Mouse (Mus musculus) ES-E14 (cell line): ENCODE measurements at regions not wholly inside any gene's neighbourhood (a gene's known extent, or its start where the extent isn't known, plus 50 kb on each side); places are given as distances from the start of the nearest gene placed in this dataset.

Source experiments
- HCFC1 ChIP-seq: IDR thresholded peaks from 2 replicates; pipeline ENCODE4 v1.6.1; 2012; ENCODE audit warnings: low read length, inconsistent platforms, borderline replicate concordance; ENCODE audit not compliant: insufficient read depth
- ZC3H11A ChIP-seq: IDR thresholded peaks from 2 replicates; pipeline ENCODE4 v1.6.1; 2012; ENCODE audit warnings: low read depth, mild to moderate bottlenecking, inconsistent platforms, low read length, borderline replicate concordance
- ZNF384 ChIP-seq: IDR thresholded peaks from 2 replicates; pipeline ENCODE4 v1.6.1; 2012; ENCODE audit warnings: low read depth, low read length, inconsistent platforms

DNA sequence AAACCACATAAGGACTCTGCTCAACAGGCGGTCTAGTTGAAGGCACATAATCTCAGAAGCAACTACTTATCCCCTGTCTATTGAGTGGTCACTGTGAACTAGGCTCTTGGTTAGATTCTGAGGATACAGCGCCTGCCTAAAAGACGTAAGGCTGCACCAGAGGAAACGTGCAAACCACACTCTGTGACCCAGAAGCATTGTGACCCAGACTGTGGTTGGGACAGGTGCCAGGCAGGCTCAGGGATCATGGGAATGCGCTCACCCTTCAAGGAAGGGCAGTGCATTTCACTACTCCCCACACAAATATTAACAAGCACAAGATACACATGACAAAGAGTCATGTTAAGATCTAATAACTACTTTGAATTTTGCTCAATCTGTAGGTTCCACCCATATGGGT lies 628.3 kb downstream of the 1700064H15Rik start:
- TF ChIP-seq ZNF384 (no peak), ZC3H11A (no peak), HCFC1 (no peak)
